Mouse (Mus musculus): Measurements from ENCODE around the gene Tmem95. TPM values are rescaled to one million over a fixed set of nuclear protein-coding genes. Genes with fewer than 3 reads are reported as not detected.
"Not testable (repeated sequence)": the region's sequence is repeated elsewhere in the genome, so short reads cannot be mapped to it uniquely, and the experiment has no call there.

Gene Tmem95
- not detected for total RNA-seq (2021)

- no peak for DNase-seq (ENCODE audit: extremely low spot score in 1 of 2, low spot score in 1 of 2)
Measured at GRCm38 (mm10) chr11:69877878-69878277, at the start of gene Tmem95. Tmem95 (minus strand) TSS chr11:69878018.

DNA sequence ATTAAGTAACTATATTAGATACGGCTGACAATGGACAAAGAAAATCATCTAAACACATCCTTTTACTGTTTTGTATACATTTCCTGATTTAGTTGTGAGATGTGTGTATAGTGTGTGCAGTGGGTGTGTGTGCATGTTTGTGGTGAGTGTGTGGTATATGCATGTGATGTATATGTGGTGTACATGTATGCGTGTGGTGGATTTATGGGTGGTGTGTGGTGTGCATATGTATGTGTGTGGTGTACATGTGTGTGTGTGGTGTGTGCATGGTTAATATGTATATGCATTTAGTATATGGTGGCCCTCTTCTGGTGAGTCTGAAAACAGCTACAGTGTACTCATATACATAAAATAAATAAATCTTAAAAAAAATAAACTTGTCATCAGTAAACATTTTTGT is 49.7 kb upstream of the Tmem95 start:
- DNase-seq (ENCODE audit: extremely low spot score in 1 of 2, low spot score in 1 of 2), result no peak

- DNase-seq (ENCODE audit: extremely low spot score in 1 of 2, low spot score in 1 of 2), result no peak
Measured at GRCm38 (mm10) chr11:69922796-69923195, 45.0 kb upstream of the Tmem95 start.

GRCm38 (mm10) chr11:69922012-69922756 is 44.4 kb upstream of the Tmem95 start:
- no peak for DNase-seq (ENCODE audit: extremely low spot score in 1 of 2, low spot score in 1 of 2)

DNA sequence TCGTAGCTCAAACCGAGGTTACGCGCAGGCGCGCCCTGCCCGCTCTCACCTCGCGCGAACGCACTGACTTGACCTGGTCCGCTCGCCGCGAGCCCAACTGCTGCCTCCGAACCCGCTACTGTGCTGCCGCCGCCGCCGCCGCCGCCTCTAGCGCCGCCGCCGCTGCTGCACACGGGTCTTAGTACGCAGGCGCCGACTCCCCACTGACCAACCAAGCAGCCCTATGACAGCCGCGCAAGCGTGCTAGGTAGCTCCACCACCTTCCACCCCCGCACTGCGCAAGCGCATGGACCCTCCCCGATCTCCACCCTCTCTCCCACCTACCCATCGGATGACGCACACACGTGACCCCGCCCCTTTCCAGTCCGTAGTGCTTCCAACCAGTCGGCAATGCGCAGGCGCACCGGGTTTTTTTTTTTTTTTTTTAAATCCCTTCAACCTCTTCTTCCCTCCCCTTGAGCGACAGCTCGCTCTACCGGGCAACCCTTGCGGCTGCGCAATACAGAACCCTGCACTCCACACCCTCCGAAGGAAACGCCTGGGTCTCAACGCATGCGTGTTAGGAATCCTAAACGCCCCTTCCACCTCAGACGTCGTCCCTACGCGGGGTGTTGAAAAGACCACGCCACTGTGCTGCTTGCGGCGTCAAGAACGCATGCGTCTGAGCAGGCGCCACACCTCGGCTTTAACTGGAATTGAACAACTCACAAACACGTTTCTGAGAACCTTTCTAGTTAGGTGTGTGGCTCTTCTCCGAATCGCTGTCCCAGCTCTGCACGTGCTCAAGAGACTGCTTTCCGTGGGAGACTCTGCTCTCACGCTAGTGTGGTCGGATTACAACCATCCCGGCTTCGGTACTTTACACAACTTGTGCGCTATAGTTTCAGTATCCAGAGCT is 43.5 kb upstream of the Tmem95 start, which contains the start of gene Eif5a:
Gene Eif5a (minus strand): TSS at position 845 of the 898 bp plus-strand sequence.
- DNase-seq (ENCODE audit: extremely low spot score in 1 of 2, low spot score in 1 of 2), result peak; percentile 99 to 100

GRCm38 (mm10) chr11:69920266-69921031 is 42.6 kb upstream of the Tmem95 start:
- DNase-seq (ENCODE audit: extremely low spot score in 1 of 2, low spot score in 1 of 2), result peak in 1 of 2 experiments; percentile 29

- peak in 1 of 2 experiments; percentile 22 for DNase-seq (ENCODE audit: extremely low spot score in 1 of 2, low spot score in 1 of 2)
Measured at GRCm38 (mm10) chr11:69919661-69920265, 41.9 kb upstream of the Tmem95 start.

GRCm38 (mm10) chr11:69919053-69919452 is 41.2 kb upstream of the Tmem95 start:
- DNase-seq (ENCODE audit: extremely low spot score in 1 of 2, low spot score in 1 of 2), result no peak

DNA sequence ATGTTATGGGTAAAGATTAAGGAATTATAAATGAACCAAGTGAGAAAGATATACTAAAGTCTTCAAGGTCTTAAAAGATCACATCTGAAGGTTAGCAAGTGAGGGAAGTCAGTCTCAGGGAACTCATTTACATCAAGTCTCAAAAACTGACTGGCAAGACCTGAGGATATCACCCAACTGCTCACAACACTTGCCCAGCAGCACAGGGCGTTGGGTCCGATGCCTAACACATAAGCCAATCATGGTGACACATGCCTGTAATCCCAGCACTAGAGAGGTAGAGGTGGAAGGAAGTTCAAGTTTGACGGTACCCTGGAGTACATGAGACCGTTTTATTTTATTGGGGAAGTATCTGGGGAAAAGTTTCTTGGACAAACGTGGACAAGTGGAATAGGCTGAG is 40.3 kb upstream of the Tmem95 start:
- DNase-seq (ENCODE audit: extremely low spot score in 1 of 2, low spot score in 1 of 2), result no peak

GRCm38 (mm10) chr11:69917379-69917948 is 39.6 kb upstream of the Tmem95 start:
- no peak for DNase-seq (ENCODE audit: extremely low spot score in 1 of 2, low spot score in 1 of 2)

DNA sequence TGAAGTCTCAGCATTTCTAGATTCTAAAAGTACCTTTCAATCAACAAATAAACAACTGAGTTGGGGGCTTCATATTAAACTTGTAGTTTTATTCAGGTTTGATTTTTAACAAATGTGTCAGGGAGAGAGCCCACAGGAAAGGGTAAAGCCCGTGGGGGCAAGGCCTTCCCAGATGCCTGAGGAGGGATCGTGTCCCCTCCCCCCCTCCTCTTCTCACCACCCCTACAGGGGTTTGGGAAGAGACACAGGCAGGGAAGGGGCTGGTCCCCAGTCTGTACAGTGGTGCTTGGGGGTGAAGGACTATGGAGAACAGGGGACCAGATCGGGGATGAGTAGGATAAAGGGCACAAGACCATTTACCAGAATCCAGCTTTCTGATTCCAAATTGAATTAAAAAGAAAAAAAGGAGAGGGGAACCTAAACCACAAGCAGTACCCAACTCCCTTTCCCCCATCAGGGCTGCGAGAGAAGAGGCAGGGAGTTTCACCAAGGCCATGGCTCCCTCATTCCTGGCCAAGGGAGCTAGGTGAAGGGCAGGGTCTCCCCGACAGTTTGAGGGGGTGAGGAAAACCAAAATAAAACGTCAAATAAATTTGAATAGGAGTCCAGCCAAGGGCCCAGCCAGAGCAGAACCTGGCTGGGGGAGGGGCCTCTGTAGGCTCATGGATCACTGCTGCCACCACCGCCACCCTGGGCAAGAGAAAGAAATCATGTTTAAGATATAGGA is 39.0 kb upstream of the Tmem95 start:
- not testable (repeated sequence) for DNase-seq (ENCODE audit: extremely low spot score in 1 of 2, low spot score in 1 of 2)

DNA sequence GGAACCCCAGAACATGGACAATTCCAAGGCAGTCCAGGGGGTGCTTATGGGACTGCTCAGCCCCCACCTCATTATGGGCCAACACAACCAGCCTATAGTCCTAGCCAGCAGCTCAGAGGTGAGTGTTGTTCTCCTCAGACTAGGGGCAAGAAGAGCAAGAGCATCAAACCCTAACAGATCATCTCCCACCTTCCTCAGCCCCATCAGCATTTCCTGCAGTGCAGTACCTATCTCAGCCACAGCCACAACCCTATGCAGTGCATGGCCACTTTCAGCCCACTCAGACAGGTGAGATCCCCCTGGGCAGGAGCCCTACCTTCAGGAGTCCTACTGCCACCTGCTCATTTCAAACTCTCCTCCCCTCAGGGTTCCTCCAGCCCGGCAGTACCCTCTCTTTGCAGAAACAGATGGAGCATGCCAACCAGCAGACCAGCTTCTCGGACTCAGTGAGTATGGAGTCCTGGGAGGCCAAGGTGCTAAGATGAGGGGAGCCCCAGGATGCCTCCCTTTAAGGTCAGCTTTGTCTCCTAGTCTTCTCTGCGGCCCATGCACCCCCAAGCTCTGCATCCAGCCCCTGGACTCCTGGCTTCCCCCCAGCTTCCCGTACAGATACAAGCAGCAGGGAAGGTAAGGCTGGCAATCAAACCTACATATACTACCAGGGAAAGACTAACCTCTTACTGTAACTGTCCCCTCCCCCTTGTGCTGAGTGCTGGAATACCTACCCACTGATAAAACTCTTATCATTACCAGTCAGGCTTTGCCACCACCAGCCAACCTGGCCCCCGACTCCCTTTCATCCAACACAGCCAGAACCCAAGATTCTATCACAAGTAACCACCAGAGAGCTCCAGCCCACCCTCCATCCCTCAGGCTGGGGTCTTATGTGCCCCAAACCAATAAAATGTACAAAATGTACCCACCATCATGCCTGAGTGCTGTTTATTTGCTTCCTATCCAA is 38.1 kb upstream of the Tmem95 start:
- DNase-seq (ENCODE audit: extremely low spot score in 1 of 2, low spot score in 1 of 2), result no peak

DNA sequence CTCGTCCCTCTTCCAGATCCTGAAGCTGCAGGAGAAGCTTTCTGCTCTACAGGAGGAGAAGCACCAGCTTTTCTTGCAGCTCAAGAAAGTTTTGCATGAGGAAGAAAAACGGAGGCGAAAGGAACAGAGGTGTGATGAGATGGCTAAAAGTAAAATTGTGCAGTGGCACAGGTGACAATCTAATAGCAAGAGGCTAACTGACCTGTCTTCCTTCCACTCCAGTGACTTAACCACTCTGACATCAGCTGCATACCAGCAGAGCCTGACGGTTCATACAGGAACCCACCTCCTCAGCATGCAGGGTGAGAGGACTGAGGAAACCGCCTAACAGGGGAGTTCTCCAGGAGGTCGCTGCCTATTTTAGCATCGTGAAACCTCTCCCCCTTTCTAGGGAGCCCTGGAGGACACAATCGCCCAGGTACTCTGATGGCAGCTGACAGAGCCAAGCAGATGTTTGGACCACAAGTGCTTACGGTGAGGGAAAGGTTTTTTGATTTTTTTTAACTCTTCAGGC is 37.2 kb upstream of the Tmem95 start:
- DNase-seq (ENCODE audit: extremely low spot score in 1 of 2, low spot score in 1 of 2), result no peak

DNA sequence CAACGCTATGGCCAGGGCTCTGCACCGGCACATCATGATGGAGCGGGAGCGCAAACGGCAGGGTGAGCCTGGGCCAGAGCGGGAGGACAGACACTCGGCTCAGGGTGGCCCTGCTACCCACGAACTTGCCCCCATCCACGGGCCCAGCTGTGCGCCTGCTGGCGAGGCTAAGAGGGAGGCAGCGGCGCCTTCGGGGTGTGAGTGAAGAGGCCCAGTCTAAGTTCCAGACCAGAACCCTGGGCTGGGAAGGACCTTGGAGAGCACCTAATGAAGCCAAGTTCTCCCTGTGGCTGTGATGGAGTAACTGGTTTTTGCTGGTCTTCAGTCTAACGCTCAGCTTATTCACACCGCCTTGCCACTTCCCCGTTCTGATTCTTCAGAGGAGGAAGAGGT is 36.5 kb upstream of the Tmem95 start:
- DNase-seq (ENCODE audit: extremely low spot score in 1 of 2, low spot score in 1 of 2), result no peak

DNA sequence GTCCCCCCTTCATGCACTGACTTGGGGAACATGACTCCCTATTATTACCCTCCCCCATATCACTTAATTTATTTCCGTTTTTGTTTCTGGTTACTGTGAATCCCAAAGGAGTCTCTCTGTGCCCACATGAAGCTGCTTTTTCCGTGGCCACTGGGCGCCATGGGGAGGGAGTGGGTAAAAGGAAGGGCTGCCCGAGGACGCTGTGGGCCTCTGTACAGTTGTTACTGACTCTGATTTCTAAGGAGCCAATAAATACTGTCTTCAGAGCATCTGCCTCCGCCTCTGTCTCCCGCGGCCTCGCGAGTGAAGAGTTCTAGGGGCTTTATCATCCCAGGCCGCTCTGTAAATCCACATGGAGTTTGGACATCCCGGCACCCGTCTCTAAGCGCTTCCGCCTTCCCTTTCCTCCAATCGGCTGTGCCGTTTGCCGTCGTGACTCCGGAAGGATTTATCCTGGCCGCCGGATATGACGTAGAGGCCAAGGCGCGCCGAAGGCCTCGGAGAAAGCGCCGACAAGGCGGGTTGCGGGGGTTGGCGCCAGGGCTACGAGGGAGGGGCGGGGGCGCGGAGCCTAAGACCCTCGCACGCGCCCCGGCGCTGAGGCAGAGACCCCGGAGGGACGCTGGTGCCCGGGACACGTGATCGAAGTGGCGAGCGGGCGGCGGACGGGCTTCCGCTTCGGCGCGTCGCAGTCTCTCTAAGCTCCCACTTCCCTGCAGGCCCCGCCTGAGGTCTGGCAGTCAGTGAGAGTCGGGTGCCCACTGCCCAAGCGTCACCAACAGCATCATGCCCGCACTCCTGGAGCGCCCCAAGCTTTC is 35.9 kb upstream of the Tmem95 start, which contains the start of gene Gps2:
Gene Gps2 (plus strand): TSS at position 335 of the 818 bp plus-strand sequence.
- DNase-seq (ENCODE audit: extremely low spot score in 1 of 2, low spot score in 1 of 2), result peak; percentile 87 to 93

- DNase-seq (ENCODE audit: extremely low spot score in 1 of 2, low spot score in 1 of 2), result no peak
Measured at GRCm38 (mm10) chr11:69912716-69913530, 35.1 kb upstream of the Tmem95 start.

Data from layer of hippocampus, postnatal 25 days (tissue).